Mouse (Mus musculus) thymus, adult 2 months (tissue): Measurements from ENCODE around the gene Cul7.

Experiments used
- CTCF ChIP-seq: fragments of 200-500 bp; IDR thresholded peaks from 2 replicates; pipeline ENCODE4 v1.5.1; 2012; ENCODE audit warnings: mild to moderate bottlenecking, control low read depth, low read length, moderate library complexity, borderline replicate concordance; ENCODE audit not compliant: control insufficient read depth, poor library complexity, insufficient read depth; ENCODE audit errors: extremely low read depth
- POLR2A ChIP-seq: fragments of 200-500 bp; IDR thresholded peaks from 2 replicates; pipeline ENCODE4 v1.6.1; 2012; ENCODE audit warnings: mild to moderate bottlenecking, low read length, control low read depth, moderate library complexity; ENCODE audit not compliant: control insufficient read depth, poor library complexity, insufficient read depth; ENCODE audit errors: extremely low read depth

- TF ChIP-seq CTCF, result no peak
- no peak for TF ChIP-seq POLR2A
Measured at GRCm38 (mm10) chr17:46603229-46603628, 46.9 kb upstream of the Cul7 start.
